Mouse (Mus musculus) adrenal gland, postnatal 0 days (tissue): ENCODE data around the gene Zfp160. TPM values are rescaled to one million over a fixed set of nuclear protein-coding genes. Genes with fewer than 3 reads are reported as not detected.

Source experiments
- polyA plus RNA-seq: library from polyadenylated mRNA; unstranded; fragments of >200 nt; fragmentation: Nextera tagmentation; extraction: Ambion mirVana; gene quantifications from 2 replicates; pipeline ENCODE4 v1.2.1, GENCODE M21; 2015

The Zfp160 gene
- 10.3 and 10.5 TPM in 2 replicates for polyA plus RNA-seq

GRCm38 (mm10) chr17:21008382-21009331 is at the start of gene Zfp160:
Gene Zfp160, plus strand, starts transcription at chr17:21008903.

GRCm38 (mm10) chr17:20996364-20996763 is 12.3 kb upstream of the Zfp160 start, which contains the start of gene Vmn1r233:
Gene Vmn1r233, minus strand, starts transcription at chr17:20996464.

Other genes with a start within 250 kb of the Zfp160 start
- not detected in 2 replicates for gene Vmn1r228, start 222.7 kb upstream of the Zfp160 start, polyA plus RNA-seq
- gene Vmn1r229, start 197.3 kb upstream of the Zfp160 start, polyA plus RNA-seq, result not detected in 2 replicates
- not detected in 2 replicates for gene Vmn1r230, start 168.5 kb upstream of the Zfp160 start, polyA plus RNA-seq
- not detected in 2 replicates for gene Vmn1r231, start 103.8 kb upstream of the Zfp160 start, polyA plus RNA-seq
- not detected in 2 replicates for gene Vmn1r232, start 89.2 kb upstream of the Zfp160 start, polyA plus RNA-seq
- 253 and 297 TPM in 2 replicates for gene Ppp2r1a, start 63.6 kb upstream of the Zfp160 start, polyA plus RNA-seq
- gene Vmn1r233, start 12.4 kb upstream of the Zfp160 start, polyA plus RNA-seq, result not detected in 2 replicates
- gene Vmn1r234, start 217.2 kb downstream of the Zfp160 start, polyA plus RNA-seq, result not detected in 2 replicates
- not detected in 2 replicates for gene Vmn1r235, start 247.5 kb downstream of the Zfp160 start, polyA plus RNA-seq